Mouse (Mus musculus) layer of hippocampus, postnatal 36 days (tissue): ENCODE data around the gene Ube2n. TPM values are rescaled to one million over a fixed set of nuclear protein-coding genes. Genes with fewer than 3 reads are reported as not detected.

ENCODE experiments used
- microRNA-seq, 2 experiments: library from miRNA; unstranded; fragments of <30 nt; microRNA quantifications; one replicate each; pipeline ENCODE4 v1.2.0; 2021
- total RNA-seq, 2 experiments: library from RNA; stranded (reverse); gene quantifications; 2 replicates each; pipeline ENCODE4 v1.2.3; 2021

Gene Ube2n
- total RNA-seq, 2 experiments from 2014 or later, result 192 to 202 TPM

Small RNA genes lying within 50 kb of the gene (microRNA-seq; reads per million reads assigned to microRNA genes)
- gene Mir3058, result 3.3 to 4.7 reads per million in 2 experiments

Other genes with a start within 250 kb of the Ube2n start
- gene Cradd, start 191.0 kb upstream of the Ube2n start, total RNA-seq, result 1 to 10 TPM; 5.5 to 5.6 TPM
- 10 to 100 TPM; 37.0 to 39.3 TPM for gene Socs2, start 98.0 kb upstream of the Ube2n start, total RNA-seq
- gene Mrpl42, start 13.2 kb upstream of the Ube2n start, total RNA-seq, result 10 to 100 TPM; 71.7 to 76.5 TPM
- gene Nudt4, start 49.0 kb downstream of the Ube2n start, total RNA-seq, result 10 to 100 TPM; 73.9 to 74.5 TPM
- not detected for gene Anapc15-ps, start 158.3 kb downstream of the Ube2n start, total RNA-seq